Mouse (Mus musculus) forebrain, embryonic 16.5 days (tissue): ENCODE measurements around the gene Nol4l. TPM values are rescaled to one million over a fixed set of nuclear protein-coding genes. Genes with fewer than 3 reads are reported as not detected.
A peak's percentile ranks its signal among the peaks of the same experiment; 100 is the strongest.

Experiments used
- ATAC-seq: fragments of 200-750 bp; cut with Nextera tagmentation; 2 replicates; pipeline ENCODE4 v1.8.0; 2017; ENCODE audit warnings: mild to moderate bottlenecking, moderate library complexity
- H3K27ac ChIP-seq: fragments of 300-500 bp; sonication (generic); 2 replicates; pipeline ENCODE4 v1.5.1; 2014; ENCODE audit warnings: low read length, control low read depth
- H3K27me3 ChIP-seq: fragments of 300-500 bp; sonication (generic); replicated peaks from 2 replicates; pipeline ENCODE4 v1.6.1; 2014; ENCODE audit warnings: low read length; ENCODE audit not compliant: control insufficient read depth, insufficient read depth
- H3K36me3 ChIP-seq: fragments of 300-500 bp; sonication (generic); 2 replicates; pipeline ENCODE4 v1.6.1; 2014; ENCODE audit not compliant: control insufficient read depth, insufficient read depth
- H3K4me1 ChIP-seq: fragments of 300-500 bp; sonication (generic); replicated peaks from 2 replicates; pipeline ENCODE4 v1.6.1; 2014; ENCODE audit warnings: low read length; ENCODE audit not compliant: control insufficient read depth, insufficient read depth
- H3K4me2 ChIP-seq: fragments of 300-500 bp; sonication (generic); 2 replicates; pipeline ENCODE4 v1.6.1; 2014; ENCODE audit warnings: mild to moderate bottlenecking, low read length, control low read depth
- H3K4me3 ChIP-seq: fragments of 300-500 bp; sonication (generic); replicated peaks from 2 replicates; pipeline ENCODE4 v1.5.1; 2014; ENCODE audit warnings: mild to moderate bottlenecking, low read length, control low read depth
- H3K9ac ChIP-seq: fragments of 300-500 bp; sonication (generic); replicated peaks from 2 replicates; pipeline ENCODE4 v1.6.1; 2014; ENCODE audit warnings: low read depth, low read length, control low read depth
- H3K9me3 ChIP-seq: fragments of 300-500 bp; sonication (generic); 2 replicates; pipeline ENCODE4 v1.6.1; 2016; ENCODE audit warnings: low read length; ENCODE audit not compliant: control insufficient read depth
- WGBS: fragments of 180-500 bp; shearing (Covaris S2); extraction: QIAGEN DNeasy Blood & Tissue Kit; methylation state at CpG from one replicate; pipeline ENCODE4 v1.1.7; 2014; 5-methylcytosine and 5-hydroxymethylcytosine counted together
- polyA plus RNA-seq: library from polyadenylated mRNA; unstranded; fragments of >200 nt; fragmentation: Nextera tagmentation; extraction: Ambion mirVana; gene quantifications from 2 replicates; pipeline ENCODE4 v1.2.1, GENCODE M21; 2015

Nol4l gene
- polyA plus RNA-seq, 1 experiment from 2014 or later = 50.4 TPM

GRCm38 (mm10) chr2:153467372-153467771 is 62.4 kb downstream of the Nol4l start:
- Histone ChIP-seq H3K9ac (no peak overlapping the region), H3K4me2 (no peak overlapping the region), H3K27ac (no peak overlapping the region), H3K9me3 (no peaks in the 10 kb centered on the region; the same call in 1 of the 2 replicates), H3K4me1 (peaks cover 11% of the 10 kb centered on the region), H3K36me3 (peaks cover 3% of the 10 kb centered on the region), H3K4me3 (no peak overlapping the region), H3K27me3 (no peaks in the 10 kb centered on the region)
- WGBS = 87% methylated on average over 1 of the region's 1 CpGs
- ATAC-seq = no peak

- H3K4me2 ChIP-seq = no peak overlapping the region
- H3K4me1 ChIP-seq = no peaks in the 10 kb centered on the region
- H3K4me3 ChIP-seq = no peak overlapping the region
- no peaks in the 10 kb centered on the region for H3K27me3 ChIP-seq
- no peaks in the 10 kb centered on the region; the same call in 1 of the 2 replicates for H3K9me3 ChIP-seq
- no peak overlapping the region for H3K9ac ChIP-seq
- WGBS = 74% methylated on average over 3 of the region's 3 CpGs
- H3K36me3 ChIP-seq = peaks cover 3% of the 10 kb centered on the region
- no peak for ATAC-seq
- H3K27ac ChIP-seq = no peak overlapping the region
Observed at GRCm38 (mm10) chr2:153463257-153463656, 66.5 kb downstream of the Nol4l start.

GRCm38 (mm10) chr2:153458022-153458441 is 71.7 kb downstream of the Nol4l start:
- no peaks in the 10 kb centered on the region for H3K27me3 ChIP-seq
- H3K27ac ChIP-seq = no peak overlapping the region
- H3K9ac ChIP-seq = no peak overlapping the region
- WGBS = 54% methylated on average over 3 of the region's 3 CpGs
- no peak overlapping the region for H3K4me2 ChIP-seq
- H3K36me3 ChIP-seq = peaks cover under 1% of the 10 kb centered on the region; the same call in 1 of the 2 replicates
- no peak for ATAC-seq
- no peak overlapping the region for H3K4me3 ChIP-seq
- no peaks in the 10 kb centered on the region; the same call in 1 of the 2 replicates for H3K4me1 ChIP-seq
- no peaks in the 10 kb centered on the region; the same call in 1 of the 2 replicates for H3K9me3 ChIP-seq

GRCm38 (mm10) chr2:153457467-153457866 is 72.3 kb downstream of the Nol4l start:
- Histone ChIP-seq H3K27me3 (no peaks in the 10 kb centered on the region), H3K9ac (no peak overlapping the region), H3K4me3 (no peak overlapping the region), H3K9me3 (no peaks in the 10 kb centered on the region), H3K4me1 (no peaks in the 10 kb centered on the region; the same call in 1 of the 2 replicates), H3K4me2 (no peak overlapping the region), H3K27ac (peak overlapping the region; percentile 3; the same call in 1 of the 2 replicates), H3K36me3 (no peaks in the 10 kb centered on the region; the same call in 1 of the 2 replicates)
- 15% methylated on average over 4 of the region's 4 CpGs for WGBS
- ATAC-seq = no peak

GRCm38 (mm10) chr2:153454841-153455506 is 74.8 kb downstream of the Nol4l start:
- Histone ChIP-seq H3K4me2 (no peak overlapping the region), H3K4me3 (no peak overlapping the region), H3K36me3 (no peaks in the 10 kb centered on the region), H3K4me1 (no peaks in the 10 kb centered on the region; the same call in 1 of the 2 replicates), H3K27ac (no peak overlapping the region), H3K9ac (no peak overlapping the region), H3K27me3 (no peaks in the 10 kb centered on the region), H3K9me3 (no peaks in the 10 kb centered on the region)
- 70% methylated on average over 9 of the region's 9 CpGs for WGBS
- no peak for ATAC-seq

GRCm38 (mm10) chr2:153453961-153454759 is 75.6 kb downstream of the Nol4l start:
- Histone ChIP-seq H3K36me3 (no peaks in the 10 kb centered on the region), H3K9me3 (no peaks in the 10 kb centered on the region), H3K9ac (no peak overlapping the region), H3K27me3 (no peaks in the 10 kb centered on the region), H3K4me2 (no peak overlapping the region), H3K4me3 (no peak overlapping the region), H3K4me1 (no peaks in the 10 kb centered on the region; the same call in 1 of the 2 replicates), H3K27ac (no peak overlapping the region)
- no peak for ATAC-seq
- WGBS = 69% methylated on average over 12 of the region's 12 CpGs

- H3K27me3 ChIP-seq = no peaks in the 10 kb centered on the region
- H3K27ac ChIP-seq = no peak overlapping the region
- no peak overlapping the region for H3K9ac ChIP-seq
- no peak overlapping the region for H3K4me2 ChIP-seq
- ATAC-seq = no peak
- 88% methylated on average over 6 of the region's 6 CpGs for WGBS
- peaks cover 7% of the 10 kb centered on the region for H3K4me1 ChIP-seq
- H3K36me3 ChIP-seq = no peaks in the 10 kb centered on the region
- no peak overlapping the region for H3K4me3 ChIP-seq
- no peaks in the 10 kb centered on the region for H3K9me3 ChIP-seq
Observed at GRCm38 (mm10) chr2:153448519-153448918, 81.3 kb downstream of the Nol4l start.

- no peaks in the 10 kb centered on the region for H3K27me3 ChIP-seq
- no peaks in the 10 kb centered on the region for H3K36me3 ChIP-seq
- no peak overlapping the region for H3K4me2 ChIP-seq
- no peak overlapping the region for H3K4me3 ChIP-seq
- H3K9me3 ChIP-seq = no peaks in the 10 kb centered on the region
- H3K27ac ChIP-seq = no peak overlapping the region
- WGBS = 89% methylated on average over 3 of the region's 3 CpGs
- no peak for ATAC-seq
- H3K4me1 ChIP-seq = peaks cover 15% of the 10 kb centered on the region
- H3K9ac ChIP-seq = no peak overlapping the region
Observed at GRCm38 (mm10) chr2:153447719-153448118, 82.1 kb downstream of the Nol4l start.

- H3K9ac ChIP-seq = no peak overlapping the region
- H3K4me1 ChIP-seq = peaks cover 27% of the 10 kb centered on the region
- H3K27ac ChIP-seq = peak overlapping the region; percentile 99
- WGBS = 23% methylated on average over 4 of the region's 4 CpGs
- no peaks in the 10 kb centered on the region for H3K27me3 ChIP-seq
- peak overlapping the region; percentile 99; the same call in 1 of the 2 replicates for H3K4me3 ChIP-seq
- peak overlapping the region; percentile 98; the same call in 1 of the 2 replicates for H3K4me2 ChIP-seq
- no peaks in the 10 kb centered on the region for H3K9me3 ChIP-seq
- ATAC-seq = no peak
- no peaks in the 10 kb centered on the region for H3K36me3 ChIP-seq
Observed at GRCm38 (mm10) chr2:153446476-153446875, 83.3 kb downstream of the Nol4l start.
